Mouse (Mus musculus) midbrain, embryonic 10.5 days (tissue): ENCODE data around the gene Tgoln1. TPM values are rescaled to one million over a fixed set of nuclear protein-coding genes. Genes with fewer than 3 reads are reported as not detected.
A peak's percentile ranks its signal among the peaks of the same experiment; 100 is the strongest.

ENCODE experiments used
- DNase-seq: peaks from one replicate; pipeline ENCODE4 v3.0.0-alpha.2; 2017; ENCODE audit warnings: low spot score
- H3K27ac ChIP-seq: fragments of 300-500 bp; sonication (generic); replicated peaks from 2 replicates; pipeline ENCODE4 v1.5.1; 2016; ENCODE audit warnings: mild to moderate bottlenecking
- H3K27me3 ChIP-seq: fragments of 300-500 bp; sonication (generic); 2 replicates; pipeline ENCODE4 v1.6.1; 2016; ENCODE audit warnings: low read depth, mild to moderate bottlenecking; ENCODE audit not compliant: poor library complexity, severe bottlenecking
- H3K36me3 ChIP-seq: fragments of 300-500 bp; sonication (generic); 2 replicates; pipeline ENCODE4 v1.6.1; 2016; ENCODE audit warnings: mild to moderate bottlenecking, moderate library complexity
- H3K4me1 ChIP-seq: fragments of 300-500 bp; sonication (generic); 2 replicates; pipeline ENCODE4 v1.6.1; 2016
- H3K4me3 ChIP-seq: fragments of 300-500 bp; sonication (generic); 2 replicates; pipeline ENCODE4 v1.5.1; 2016; ENCODE audit warnings: mild to moderate bottlenecking, moderate library complexity
- H3K9me3 ChIP-seq: fragments of 300-500 bp; sonication (generic); replicated peaks from 2 replicates; pipeline ENCODE4 v1.6.1; 2016; ENCODE audit warnings: mild to moderate bottlenecking
- WGBS: fragments of 180-500 bp; shearing (Covaris S2); methylation state at CpG from one replicate; pipeline ENCODE4 v1.1.7; 2016; 5-methylcytosine and 5-hydroxymethylcytosine counted together
- polyA plus RNA-seq: library from polyadenylated mRNA; unstranded; fragments of >200 nt; fragmentation: Nextera tagmentation; extraction: Ambion mirVana; gene quantifications from 2 replicates; pipeline ENCODE4 v1.2.1, GENCODE M21; 2016

Gene Tgoln1
- polyA plus RNA-seq, 1 experiment from 2014 or later = 33.3 TPM

DNA sequence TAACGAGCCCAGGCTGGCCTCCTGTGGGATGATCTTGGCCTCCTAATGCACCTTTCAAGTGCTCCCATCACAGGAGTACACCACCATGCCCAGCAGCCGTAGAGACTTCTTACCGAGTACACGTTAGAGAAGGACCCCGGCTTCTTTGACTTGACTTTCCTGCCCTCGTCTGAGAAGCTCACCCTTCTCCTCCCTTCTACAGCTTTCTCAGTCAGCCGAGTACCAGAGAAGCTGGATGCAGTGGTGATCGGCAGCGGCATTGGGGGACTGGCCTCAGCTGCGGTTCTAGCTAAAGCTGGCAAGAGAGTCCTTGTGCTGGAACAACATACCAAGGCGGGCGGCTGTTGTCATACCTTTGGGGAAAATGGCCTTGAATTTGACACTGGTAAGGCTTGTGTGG lies 16.0 kb downstream of the Tgoln1 start:
- DNase-seq = no peak
- no peaks in the 10 kb centered on the region for H3K27me3 ChIP-seq
- H3K27ac ChIP-seq = no peak overlapping the region
- 86% methylated on average over 12 of the region's 12 CpGs for WGBS
- peaks cover 25% of the 10 kb centered on the region for H3K36me3 ChIP-seq
- H3K4me3 ChIP-seq = no peak overlapping the region
- H3K4me1 ChIP-seq = peaks cover 21% of the 10 kb centered on the region
- H3K9me3 ChIP-seq = no peaks in the 10 kb centered on the region

DNA sequence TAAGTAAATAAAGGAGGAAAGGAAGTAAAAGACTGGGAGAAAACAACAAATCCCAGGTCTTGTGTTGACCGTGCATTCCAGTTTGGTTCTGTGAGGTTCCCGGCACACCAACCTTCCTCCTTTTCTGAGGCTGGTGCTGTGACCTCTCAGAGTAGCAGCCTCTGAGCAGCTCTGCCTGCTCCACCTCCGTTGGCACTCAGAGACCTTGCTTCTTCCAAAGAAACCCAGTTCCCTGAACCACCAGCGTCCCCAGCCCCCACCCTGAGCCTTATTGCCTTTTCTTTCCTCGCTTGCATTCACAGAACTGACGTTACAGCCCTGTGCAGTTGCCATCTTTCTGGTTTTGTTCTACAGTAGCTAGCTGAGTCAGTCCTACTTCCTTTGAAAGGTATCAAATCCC lies 16.6 kb downstream of the Tgoln1 start:
- Histone ChIP-seq H3K9me3 (no peaks in the 10 kb centered on the region), H3K27me3 (no peaks in the 10 kb centered on the region), H3K36me3 (peaks cover 19% of the 10 kb centered on the region), H3K27ac (no peak overlapping the region), H3K4me1 (peaks cover 21% of the 10 kb centered on the region), H3K4me3 (no peak overlapping the region)
- no peak for DNase-seq
- 75% methylated on average over 6 of the region's 6 CpGs for WGBS

DNA sequence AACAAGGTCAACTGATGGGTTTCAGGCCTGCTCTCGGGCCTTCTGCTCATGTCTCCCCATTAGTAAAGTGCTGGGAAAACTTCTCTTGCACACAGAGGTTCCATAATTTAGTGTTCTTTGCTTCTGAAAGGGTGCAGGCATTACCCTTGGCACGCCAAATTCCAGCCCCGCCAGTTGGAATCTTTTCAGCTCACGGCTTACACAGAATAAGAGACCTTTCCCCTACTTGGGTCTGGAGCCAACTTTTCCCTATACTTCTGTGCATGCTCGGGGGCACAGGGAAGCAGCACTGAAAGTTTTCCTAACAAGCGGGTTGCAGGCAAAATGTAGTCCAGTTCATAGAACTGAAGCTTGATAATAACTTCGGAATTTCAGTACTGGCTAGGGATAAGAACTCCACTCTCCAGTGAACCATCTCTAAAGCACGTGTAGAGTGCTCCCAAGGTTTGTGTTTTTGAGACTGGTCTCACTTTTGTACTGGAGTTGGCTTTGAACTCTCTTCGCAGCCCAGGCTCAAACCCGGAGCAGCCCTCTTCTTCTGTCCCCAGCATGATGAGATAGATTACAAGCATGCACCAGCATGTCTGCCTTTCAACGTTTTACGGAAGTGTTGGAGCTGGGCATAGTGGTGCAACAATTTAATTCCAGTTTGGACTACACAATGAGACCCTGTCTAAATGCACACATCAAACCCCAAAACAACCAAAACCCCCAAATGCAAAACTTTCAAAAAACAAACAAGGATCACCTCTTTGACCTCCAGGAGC lies 17.8 kb downstream of the Tgoln1 start:
- no peaks in the 10 kb centered on the region for H3K27me3 ChIP-seq
- peaks cover 7% of the 10 kb centered on the region for H3K36me3 ChIP-seq

DNA sequence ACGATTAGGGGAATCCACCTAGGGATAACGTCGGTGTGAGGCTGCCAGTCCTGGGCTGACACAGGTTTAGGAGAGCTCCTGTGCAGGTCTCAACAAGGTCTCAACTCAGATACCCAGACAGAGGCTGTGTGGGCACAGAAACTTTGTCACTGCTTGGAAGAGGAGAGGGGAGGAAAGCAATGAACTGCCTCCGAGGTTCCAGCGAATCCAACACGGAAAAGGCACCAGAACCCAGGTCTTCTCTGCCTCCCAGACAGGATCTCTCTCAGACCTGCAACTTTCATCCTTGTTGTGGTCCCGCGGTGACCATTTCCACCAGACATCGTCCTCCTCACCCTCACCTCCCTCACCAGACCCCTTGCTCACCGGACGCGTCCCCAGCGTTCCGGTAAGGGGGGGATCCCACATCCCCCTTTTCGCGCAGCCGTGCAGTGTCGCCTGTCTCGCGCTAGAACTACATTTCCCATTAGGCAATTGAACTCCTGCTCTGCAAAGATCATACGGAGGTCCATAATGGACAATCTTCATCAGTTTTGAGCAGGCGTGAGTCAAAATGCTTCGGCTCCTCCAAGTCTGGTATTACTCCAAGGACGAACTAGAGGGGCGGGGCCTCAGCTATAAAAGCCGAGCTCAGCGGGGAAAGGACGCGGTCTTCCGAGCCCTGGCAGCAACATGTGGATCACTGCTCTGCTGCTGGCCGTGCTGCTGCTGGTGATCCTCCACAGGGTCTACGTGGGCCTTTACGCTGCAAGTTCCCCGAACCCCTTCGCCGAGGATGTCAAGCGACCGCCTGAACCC lies 18.6 kb downstream of the Tgoln1 start, which contains the start of the genes Elmod3 and Retsat:
Gene Elmod3, minus strand, starts transcription at position 458 of the 798 bp plus-strand sequence.
Gene Retsat, plus strand, starts transcription at position 520 of the 798 bp plus-strand sequence.
- Histone ChIP-seq H3K9me3 (no peaks in the 10 kb centered on the region), H3K36me3 (no peaks in the 10 kb centered on the region), H3K27me3 (no peaks in the 10 kb centered on the region), H3K4me1 (peaks cover 21% of the 10 kb centered on the region), H3K4me3 (peak within 1 kb of the TSS; percentile 71), H3K27ac (peak within 1 kb of the TSS; percentile 82)
- 2% methylated on average over 38 of the region's 38 CpGs for WGBS
- DNase-seq = peak; percentile 90

More for the DNA sequence above, 17.8 kb downstream of the Tgoln1 start:
- Histone ChIP-seq H3K27ac (peak overlapping the region; percentile 82), H3K9me3 (no peaks in the 10 kb centered on the region), H3K4me3 (peak overlapping the region; percentile 71), H3K4me1 (peaks cover 21% of the 10 kb centered on the region)
- 61% methylated on average over 12 of the region's 12 CpGs for WGBS
- no peak for DNase-seq

DNA sequence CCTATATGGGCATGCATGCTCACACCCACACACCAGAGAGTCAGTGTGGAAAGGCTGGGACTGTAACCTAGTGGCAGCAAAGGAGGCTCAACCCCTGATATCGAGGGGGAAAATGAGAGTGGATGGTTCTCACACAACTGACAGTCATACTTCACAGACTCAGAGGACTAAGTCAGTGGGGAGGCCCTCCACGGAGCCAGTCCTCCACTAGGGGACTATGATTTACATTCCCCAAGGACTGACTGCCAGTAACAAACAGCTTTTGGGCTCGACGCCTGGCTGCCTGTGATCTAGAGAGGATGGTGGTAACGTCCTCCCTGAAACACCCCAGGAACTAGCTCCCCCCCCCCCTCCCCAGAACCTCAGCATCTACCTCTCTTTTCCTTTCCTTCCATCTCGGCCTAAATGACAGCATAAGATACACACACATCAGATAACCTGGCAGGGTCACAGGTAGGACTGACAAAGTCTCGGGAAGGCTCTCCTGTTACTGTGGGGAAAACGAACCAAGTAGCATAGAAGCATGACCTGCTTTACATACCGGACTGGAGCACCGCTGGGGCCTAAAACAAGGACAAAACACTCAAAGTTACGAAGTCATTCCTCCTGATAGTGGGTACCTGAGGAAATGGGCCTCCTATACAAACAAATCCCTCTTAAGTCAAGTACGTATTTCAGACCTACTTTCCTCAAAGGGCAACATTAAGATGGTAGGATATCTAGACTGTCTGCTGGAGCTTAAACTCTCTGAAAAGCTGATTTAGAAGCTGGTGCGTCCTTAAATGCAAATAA lies 19.5 kb downstream of the Tgoln1 start:
- peak overlapping the region; percentile 71 for H3K4me3 ChIP-seq
- 57% methylated on average over 13 of the region's 13 CpGs for WGBS
- no peaks in the 10 kb centered on the region for H3K27me3 ChIP-seq
- no peaks in the 10 kb centered on the region for H3K36me3 ChIP-seq
- DNase-seq = no peak
- peaks cover 21% of the 10 kb centered on the region for H3K4me1 ChIP-seq
- no peaks in the 10 kb centered on the region for H3K9me3 ChIP-seq
- H3K27ac ChIP-seq = peak overlapping the region; percentile 82

DNA sequence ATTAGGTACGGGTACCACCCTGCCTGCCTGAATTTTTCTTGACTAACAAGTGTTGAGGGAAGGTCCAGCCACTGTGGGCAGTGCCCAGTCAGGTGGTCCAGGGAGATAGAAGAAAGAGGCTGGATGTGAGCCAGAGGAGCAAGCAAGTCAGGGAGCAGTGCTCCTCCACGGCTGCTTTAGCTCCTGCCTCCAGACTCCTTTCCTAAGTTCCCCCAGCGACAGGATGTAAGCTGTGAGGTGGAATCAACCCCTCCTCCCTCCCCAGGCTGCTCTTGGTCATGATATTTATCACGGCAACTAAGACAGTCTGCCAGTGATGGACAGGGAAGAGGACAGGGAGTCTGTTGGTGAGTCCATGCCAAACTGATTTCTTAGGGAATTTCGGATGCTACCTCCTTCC lies 22.9 kb downstream of the Tgoln1 start:
- DNase-seq = no peak
- Histone ChIP-seq H3K4me1 (peaks cover 17% of the 10 kb centered on the region), H3K9me3 (no peaks in the 10 kb centered on the region), H3K27ac (no peak overlapping the region), H3K36me3 (no peaks in the 10 kb centered on the region), H3K4me3 (no peak overlapping the region), H3K27me3 (no peaks in the 10 kb centered on the region)
- WGBS = 73% methylated on average over 5 of the region's 5 CpGs

DNA sequence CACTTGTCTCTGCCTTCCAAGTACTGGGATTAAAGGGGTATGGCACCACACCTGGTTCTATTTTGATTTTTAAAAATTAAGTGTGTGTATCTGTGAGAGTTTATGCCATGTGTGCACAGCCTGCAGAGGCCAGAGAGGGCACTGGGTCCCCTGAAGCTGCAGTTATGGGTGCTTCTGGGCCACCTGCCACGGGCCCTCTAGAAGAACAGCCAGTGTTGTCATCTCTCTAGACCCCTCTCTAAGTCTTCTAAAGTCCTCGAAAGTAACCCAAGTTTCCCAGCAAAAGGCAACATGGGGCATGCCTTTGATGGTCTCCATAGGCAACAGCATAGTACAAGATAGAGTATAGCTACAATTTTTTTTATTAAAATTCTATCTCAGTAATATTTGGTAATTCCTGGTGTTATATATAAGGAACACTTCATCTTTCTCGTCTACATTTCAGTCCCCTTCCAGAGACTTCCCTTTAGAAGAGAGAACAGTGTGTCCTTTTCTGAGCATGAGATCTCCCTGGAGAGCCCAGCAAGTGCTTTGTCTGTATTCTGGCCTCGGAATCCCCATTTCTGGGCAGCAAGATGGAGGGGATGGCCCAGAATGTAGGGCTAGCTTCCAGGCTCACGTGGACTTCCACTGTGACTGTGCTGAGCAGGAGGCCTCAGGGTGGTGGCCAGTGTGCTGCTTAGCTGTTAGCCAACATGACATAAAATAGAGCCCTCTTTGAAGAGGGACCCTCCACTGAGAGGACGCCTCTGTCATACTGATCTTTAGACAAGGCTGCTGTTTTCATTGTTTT lies 23.6 kb downstream of the Tgoln1 start:
- Histone ChIP-seq H3K36me3 (no peaks in the 10 kb centered on the region), H3K4me1 (peaks cover 12% of the 10 kb centered on the region), H3K27me3 (no peaks in the 10 kb centered on the region), H3K4me3 (no peak overlapping the region), H3K27ac (no peak overlapping the region), H3K9me3 (no peaks in the 10 kb centered on the region)
- WGBS = 81% methylated on average over 6 of the region's 6 CpGs
- DNase-seq = no peak

DNA sequence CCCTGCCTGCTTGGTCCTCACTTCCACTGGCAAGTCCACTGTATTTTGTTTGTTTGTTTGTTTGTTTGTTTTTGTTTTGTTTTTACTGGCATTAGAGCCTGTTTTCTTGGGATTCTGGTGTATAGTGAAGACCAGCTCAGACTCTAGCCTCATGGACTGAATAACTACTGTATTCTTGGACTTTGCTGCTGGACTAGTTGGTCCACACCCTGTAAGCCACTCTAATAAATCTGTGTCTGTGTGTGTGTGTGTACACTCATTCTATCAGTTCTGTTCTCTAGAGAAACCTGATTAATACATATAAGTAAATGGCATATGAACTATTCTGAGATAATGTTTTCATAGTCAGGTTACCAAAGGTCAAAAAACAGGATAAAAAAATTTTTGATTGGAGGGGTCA lies 26.7 kb downstream of the Tgoln1 start:
- H3K27ac ChIP-seq = no peak overlapping the region
- no peak overlapping the region for H3K4me3 ChIP-seq
- no peak for DNase-seq
- H3K4me1 ChIP-seq = no peaks in the 10 kb centered on the region
- H3K9me3 ChIP-seq = no peaks in the 10 kb centered on the region
- H3K27me3 ChIP-seq = no peaks in the 10 kb centered on the region
- H3K36me3 ChIP-seq = no peaks in the 10 kb centered on the region

DNA sequence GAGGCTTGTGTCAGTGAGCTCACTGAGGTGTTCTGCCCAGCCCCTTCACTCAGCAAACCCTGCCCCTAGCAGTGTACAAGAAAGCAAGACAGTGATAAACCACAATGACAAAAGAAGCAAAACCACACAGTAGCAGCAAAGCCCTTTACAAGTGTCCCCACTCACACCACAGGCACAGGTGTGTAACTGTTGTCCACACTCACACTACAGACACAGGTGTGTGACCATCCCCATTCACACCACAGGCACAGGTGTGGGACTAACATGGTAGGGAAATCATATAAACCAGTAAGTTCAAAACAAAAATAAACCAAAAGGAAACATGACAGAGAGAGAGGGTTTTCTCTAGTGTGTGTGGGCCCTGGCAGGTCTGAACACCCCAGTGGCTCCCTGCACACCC lies 28.5 kb downstream of the Tgoln1 start:
- no peak for DNase-seq
- no peaks in the 10 kb centered on the region for H3K36me3 ChIP-seq
- no peak overlapping the region for H3K27ac ChIP-seq
- no peaks in the 10 kb centered on the region for H3K4me1 ChIP-seq
- no peak overlapping the region for H3K4me3 ChIP-seq
- no peaks in the 10 kb centered on the region for H3K9me3 ChIP-seq
- no peaks in the 10 kb centered on the region for H3K27me3 ChIP-seq

DNA sequence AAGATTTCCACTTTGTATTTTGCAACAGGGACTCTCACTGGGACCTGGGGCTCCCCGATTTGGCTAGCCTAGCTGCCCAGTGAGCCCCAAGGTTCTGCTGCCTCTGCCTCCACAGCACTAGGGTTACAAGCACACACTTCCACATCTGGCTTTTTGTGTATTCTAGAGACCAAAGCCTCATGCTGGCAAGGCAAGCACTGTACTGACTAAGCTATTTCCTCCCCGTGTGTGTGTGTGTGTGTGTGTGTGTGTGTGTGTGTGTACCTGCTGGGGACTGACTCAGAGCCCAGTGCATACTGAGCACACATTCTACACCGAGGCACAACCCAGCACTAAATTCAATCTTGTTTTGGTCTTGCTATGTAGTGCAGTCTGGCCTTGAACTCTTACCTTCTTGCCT lies 30.1 kb downstream of the Tgoln1 start:
- no peak for DNase-seq
- no peak overlapping the region for H3K4me3 ChIP-seq
- H3K9me3 ChIP-seq = no peaks in the 10 kb centered on the region
- WGBS = 85% methylated on average over 3 of the region's 3 CpGs
- 0 out of 2 replicates have a peak, but pooled peaks cover 4% of the 10 kb centered on the region for H3K4me1 ChIP-seq
- no peaks in the 10 kb centered on the region for H3K27me3 ChIP-seq
- no peak overlapping the region for H3K27ac ChIP-seq
- H3K36me3 ChIP-seq = no peaks in the 10 kb centered on the region

DNA sequence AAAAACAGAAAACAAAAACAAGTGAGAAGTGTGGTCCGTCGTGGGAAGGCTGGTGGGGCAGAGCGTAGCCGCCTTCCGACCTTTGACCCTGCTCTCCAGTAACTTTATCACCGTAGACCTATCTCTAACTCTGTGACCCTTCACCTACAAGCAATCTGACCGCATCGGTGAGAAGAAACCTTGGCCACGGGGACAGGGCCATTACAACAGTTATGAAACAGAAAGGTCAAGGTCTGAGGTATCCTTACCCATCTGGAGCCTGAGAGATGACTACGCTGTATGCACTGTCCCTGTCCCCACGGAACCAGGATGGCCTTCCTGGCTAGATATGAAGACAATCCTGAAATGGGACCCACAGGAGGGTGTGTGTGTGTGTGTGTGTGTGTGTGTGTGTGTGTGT lies 32.6 kb downstream of the Tgoln1 start:
- no peaks in the 10 kb centered on the region for H3K9me3 ChIP-seq
- no peak overlapping the region for H3K4me3 ChIP-seq
- no peak overlapping the region for H3K27ac ChIP-seq
- H3K36me3 ChIP-seq = peaks cover 6% of the 10 kb centered on the region; the same call in 1 of the 2 replicates
- no peak for DNase-seq
- 90% methylated on average over 11 of the region's 11 CpGs for WGBS
- no peaks in the 10 kb centered on the region for H3K27me3 ChIP-seq
- 0 out of 2 replicates have a peak, but pooled peaks cover 6% of the 10 kb centered on the region for H3K4me1 ChIP-seq
